Mouse (Mus musculus): Measurements from ENCODE around the gene Lrfn1. TPM values are rescaled to one million over a fixed set of nuclear protein-coding genes. Genes with fewer than 3 reads are reported as not detected.

Lrfn1 gene
- total and polyA plus RNA-seq, 3 experiments = 0.03 to 0.11 TPM; not detected in 1

- Histone ChIP-seq H3K27me3 (ENCODE audit: insufficient read depth, low read length) (no peaks in the 10 kb centered on the region), H3K4me3 (ENCODE audit: low read depth, low read length) (peak within 1 kb of the TSS; percentile 78), H3K4me1 (ENCODE audit: insufficient read depth, low read depth, low read length) (peaks cover 58% of the 10 kb centered on the region), H3K9me3 (replicated peaks) (no peaks in the 10 kb centered on the region), H3K36me3 (replicated peaks) (peaks cover 6% of the 10 kb centered on the region)
- TF ChIP-seq CTCF (IDR thresholded peaks at IDR 0.05; ENCODE audit: low read depth, low read length) (peak; percentile 56; the same call in 1 of the 2 replicates), TAL1 (conservative IDR thresholded peaks at IDR 0.05; ENCODE audit: low read depth, low read length) (no peak)
- DNase-seq (ENCODE audit: low spot score) = peak; percentile 75
- peak; percentile 29 for ATAC-seq (ENCODE audit: extremely low read depth, insufficient number of reproducible peaks, low FRiP score, poor library complexity, severe bottlenecking)
Observed at GRCm38 (mm10) chr7:28436932-28437570, 14.7 kb upstream of the Lrfn1 start, which contains the start of gene Gmfg. Gene Gmfg, plus strand, starts transcription at chr7:28437447.

- Histone ChIP-seq H3K9me3 (replicated peaks) (no peaks in the 10 kb centered on the region), H3K4me1 (ENCODE audit: insufficient read depth, low read depth, low read length) (peaks cover 54% of the 10 kb centered on the region), H3K27me3 (ENCODE audit: insufficient read depth, low read length) (no peaks in the 10 kb centered on the region), H3K36me3 (replicated peaks) (peaks cover 6% of the 10 kb centered on the region), H3K4me3 (ENCODE audit: low read depth, low read length) (no peak overlapping the region)
- ATAC-seq (ENCODE audit: extremely low read depth, insufficient number of reproducible peaks, low FRiP score, poor library complexity, severe bottlenecking) (no peak), DNase-seq (ENCODE audit: low spot score) (no peak)
- TF ChIP-seq GATA2 (IDR thresholded peaks at IDR 0.05; ENCODE audit: borderline replicate concordance, low read depth, low read length) = no peak
- TF ChIP-seq POLR2AphosphoS5 (IDR thresholded peaks at IDR 0.05; ENCODE audit: insufficient replicate concordance, low read depth, low read length) = no peak
- TF ChIP-seq TAL1 (conservative IDR thresholded peaks at IDR 0.05; ENCODE audit: low read depth, low read length) = no peak
- no peak for TF ChIP-seq GATA1 (IDR thresholded peaks at IDR 0.05; ENCODE audit: borderline replicate concordance, low read length)
- no peak for TF ChIP-seq CTCF (IDR thresholded peaks at IDR 0.05; ENCODE audit: low read depth, low read length)
Observed at GRCm38 (mm10) chr7:28437964-28438363, 13.8 kb upstream of the Lrfn1 start.

GRCm38 (mm10) chr7:28438771-28439170 is 13.0 kb upstream of the Lrfn1 start:
- Histone ChIP-seq H3K4me1 (ENCODE audit: insufficient read depth, low read depth, low read length) (peaks cover 48% of the 10 kb centered on the region), H3K4me3 (ENCODE audit: low read depth, low read length) (no peak overlapping the region), H3K36me3 (replicated peaks) (no peaks in the 10 kb centered on the region), H3K27me3 (ENCODE audit: insufficient read depth, low read length) (no peaks in the 10 kb centered on the region), H3K9me3 (replicated peaks) (no peaks in the 10 kb centered on the region)
- no peak for ATAC-seq (ENCODE audit: extremely low read depth, insufficient number of reproducible peaks, low FRiP score, poor library complexity, severe bottlenecking)
- DNase-seq (ENCODE audit: low spot score) = no peak
- TF ChIP-seq GATA1 (IDR thresholded peaks at IDR 0.05; ENCODE audit: borderline replicate concordance, low read length) (no peak), POLR2AphosphoS5 (IDR thresholded peaks at IDR 0.05; ENCODE audit: insufficient replicate concordance, low read depth, low read length) (no peak), GATA2 (IDR thresholded peaks at IDR 0.05; ENCODE audit: borderline replicate concordance, low read depth, low read length) (no peak), CTCF (IDR thresholded peaks at IDR 0.05; ENCODE audit: low read depth, low read length) (no peak)

GRCm38 (mm10) chr7:28440739-28441138 is 11.0 kb upstream of the Lrfn1 start:
- no peak for ATAC-seq (ENCODE audit: extremely low read depth, insufficient number of reproducible peaks, low FRiP score, poor library complexity, severe bottlenecking)
- peak overlapping the region; percentile 31 for H3K4me3 ChIP-seq (ENCODE audit: low read depth, low read length)
- H3K36me3 ChIP-seq (replicated peaks) = peaks cover 5% of the 10 kb centered on the region
- peaks cover 35% of the 10 kb centered on the region for H3K4me1 ChIP-seq (ENCODE audit: insufficient read depth, low read depth, low read length)
- peaks cover 8% of the 10 kb centered on the region; the same call in 1 of the 2 replicates for H3K27me3 ChIP-seq (ENCODE audit: insufficient read depth, low read length)
- TF ChIP-seq TAL1 (conservative IDR thresholded peaks at IDR 0.05; ENCODE audit: low read depth, low read length) (no peak), POLR2AphosphoS5 (IDR thresholded peaks at IDR 0.05; ENCODE audit: insufficient replicate concordance, low read depth, low read length) (no peak)
- peak; percentile 64 for DNase-seq (ENCODE audit: low spot score)
- no peaks in the 10 kb centered on the region for H3K9me3 ChIP-seq (replicated peaks)

GRCm38 (mm10) chr7:28441776-28442485 is 9.8 kb upstream of the Lrfn1 start:
- DNase-seq (ENCODE audit: low spot score) = no peak
- H3K36me3 ChIP-seq (replicated peaks) = peaks cover 5% of the 10 kb centered on the region
- TF ChIP-seq CTCF (IDR thresholded peaks at IDR 0.05; ENCODE audit: low read depth, low read length) = no peak
- no peak for TF ChIP-seq POLR2AphosphoS5 (IDR thresholded peaks at IDR 0.05; ENCODE audit: insufficient replicate concordance, low read depth, low read length)
- TF ChIP-seq GATA1 (IDR thresholded peaks at IDR 0.05; ENCODE audit: borderline replicate concordance, low read length) = no peak
- TF ChIP-seq GATA2 (IDR thresholded peaks at IDR 0.05; ENCODE audit: borderline replicate concordance, low read depth, low read length) = no peak
- TF ChIP-seq TAL1 (conservative IDR thresholded peaks at IDR 0.05; ENCODE audit: low read depth, low read length) = no peak
- H3K4me1 ChIP-seq (ENCODE audit: insufficient read depth, low read depth, low read length) = peaks cover 30% of the 10 kb centered on the region
- ATAC-seq (ENCODE audit: extremely low read depth, insufficient number of reproducible peaks, low FRiP score, poor library complexity, severe bottlenecking) = no peak
- no peaks in the 10 kb centered on the region for H3K9me3 ChIP-seq (replicated peaks)
- no peak overlapping the region for H3K4me3 ChIP-seq (ENCODE audit: low read depth, low read length)
- H3K27me3 ChIP-seq (ENCODE audit: insufficient read depth, low read length) = peaks cover 11% of the 10 kb centered on the region; the same call in 1 of the 2 replicates

- peak; percentile 33 for DNase-seq (ENCODE audit: low spot score)
- H3K36me3 ChIP-seq (replicated peaks) = peaks cover 5% of the 10 kb centered on the region
- H3K4me3 ChIP-seq (ENCODE audit: low read depth, low read length) = no peak overlapping the region
- no peaks in the 10 kb centered on the region for H3K9me3 ChIP-seq (replicated peaks)
- H3K4me1 ChIP-seq (ENCODE audit: insufficient read depth, low read depth, low read length) = peaks cover 23% of the 10 kb centered on the region
- peak; percentile 69 for ATAC-seq (ENCODE audit: extremely low read depth, insufficient number of reproducible peaks, low FRiP score, poor library complexity, severe bottlenecking)
- TF ChIP-seq TAL1 (conservative IDR thresholded peaks at IDR 0.05; ENCODE audit: low read depth, low read length) (no peak), GATA2 (IDR thresholded peaks at IDR 0.05; ENCODE audit: borderline replicate concordance, low read depth, low read length) (no peak), POLR2AphosphoS5 (IDR thresholded peaks at IDR 0.05; ENCODE audit: insufficient replicate concordance, low read depth, low read length) (no peak), CTCF (IDR thresholded peaks at IDR 0.05; ENCODE audit: low read depth, low read length) (no peak), GATA1 (IDR thresholded peaks at IDR 0.05; ENCODE audit: borderline replicate concordance, low read length) (no peak)
- H3K27me3 ChIP-seq (ENCODE audit: insufficient read depth, low read length) = peaks cover 11% of the 10 kb centered on the region; the same call in 1 of the 2 replicates
Observed at GRCm38 (mm10) chr7:28442688-28443087, 9.1 kb upstream of the Lrfn1 start.
